Mouse (Mus musculus): ENCODE data around the gene Foxn3. TPM values are rescaled to one million over a fixed set of nuclear protein-coding genes. Genes with fewer than 3 reads are reported as not detected.

Foxn3 gene
- polyA plus RNA-seq, 1 experiment from 2014 or later = 66.4 TPM

DNA sequence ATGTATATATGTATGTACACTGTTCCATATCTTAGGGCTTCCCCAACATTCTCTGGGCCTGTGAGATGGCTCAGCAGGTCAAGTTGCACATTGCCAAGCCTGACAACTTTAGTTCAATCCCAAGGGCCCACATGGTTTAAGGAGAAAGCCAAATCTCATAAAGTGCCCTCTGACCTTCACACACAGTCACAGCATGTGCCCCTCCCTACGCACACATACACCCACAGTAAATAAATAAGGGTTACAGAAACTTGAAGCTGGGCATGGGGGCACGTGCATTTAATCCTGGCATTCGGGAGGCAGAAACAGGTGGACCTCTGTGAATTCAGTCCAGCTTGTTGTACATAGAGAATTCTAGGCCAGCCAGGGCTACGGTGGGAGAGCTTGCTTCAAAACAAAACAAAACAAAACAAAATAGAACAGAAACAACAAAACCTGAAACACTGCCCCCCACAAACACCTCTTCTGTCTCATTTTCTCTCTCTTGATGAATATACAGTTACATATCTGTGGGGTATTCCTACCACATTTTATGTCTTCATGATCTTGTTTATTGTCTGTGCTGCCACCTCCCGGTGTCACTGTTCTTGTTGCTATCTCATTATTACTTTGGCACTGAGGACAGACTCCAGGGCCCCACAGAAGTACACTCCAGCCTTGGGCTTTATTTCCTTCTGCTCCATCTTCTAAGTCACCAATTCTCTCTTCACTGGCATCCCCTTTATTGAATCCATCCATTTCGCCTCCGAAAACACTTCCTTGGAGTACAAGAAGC, 19.8 kb downstream of the Foxn3 start:
- Histone ChIP-seq H3K36me3 (ENCODE audit: control insufficient read depth, insufficient read depth, low read length) (no peaks in the 10 kb centered on the region), H3K4me2 (ENCODE audit: low read length) (no peak overlapping the region), H3K4me3 (ENCODE audit: low read depth, low read length) (no peak overlapping the region), H3K27ac (ENCODE audit: low read length) (no peak overlapping the region), H3K9ac (ENCODE audit: low read depth, low read length) (no peak overlapping the region), H3K9me3 (replicated peaks; ENCODE audit: control insufficient read depth, low read length, poor library complexity, severe bottlenecking) (no peaks in the 10 kb centered on the region; the same call in 1 of the 2 replicates), H3K4me1 (ENCODE audit: control insufficient read depth, insufficient read depth, low read length) (peaks cover 2% of the 10 kb centered on the region; the same call in 1 of the 2 replicates), H3K27me3 (ENCODE audit: control insufficient read depth, insufficient read depth, low read depth, low read length) (no peaks in the 10 kb centered on the region)
- ATAC-seq = no peak
- 96% methylated on average over 7 of the region's 7 CpGs for WGBS

DNA sequence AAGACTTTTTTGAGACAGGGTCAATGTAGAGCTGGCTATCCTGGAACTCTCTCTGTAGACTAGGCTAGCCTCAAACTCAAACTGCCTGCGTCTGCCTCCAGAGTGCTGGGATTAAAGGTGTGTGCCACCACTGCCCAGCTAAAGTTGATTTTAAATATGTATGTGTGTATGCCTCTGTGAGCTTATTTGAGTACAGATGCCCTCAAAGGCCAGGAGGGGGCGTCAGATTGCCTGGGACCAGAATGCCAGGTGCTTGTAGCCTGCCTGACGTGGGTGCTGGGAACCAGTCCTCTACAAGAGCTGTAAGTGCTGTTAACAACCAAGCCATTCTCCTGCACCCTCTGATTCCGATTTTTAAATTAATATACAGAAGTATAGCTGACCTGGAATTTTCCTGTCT, 23.2 kb downstream of the Foxn3 start:
- H3K4me2 ChIP-seq (ENCODE audit: low read length) = no peak overlapping the region
- peaks cover 5% of the 10 kb centered on the region for H3K9me3 ChIP-seq (replicated peaks; ENCODE audit: control insufficient read depth, low read length, poor library complexity, severe bottlenecking)
- no peak overlapping the region for H3K27ac ChIP-seq (ENCODE audit: low read length)
- no peaks in the 10 kb centered on the region for H3K4me1 ChIP-seq (ENCODE audit: control insufficient read depth, insufficient read depth, low read length)
- no peaks in the 10 kb centered on the region for H3K27me3 ChIP-seq (ENCODE audit: control insufficient read depth, insufficient read depth, low read depth, low read length)
- ATAC-seq = no peak
- no peaks in the 10 kb centered on the region for H3K36me3 ChIP-seq (ENCODE audit: control insufficient read depth, insufficient read depth, low read length)
- H3K9ac ChIP-seq (ENCODE audit: low read depth, low read length) = no peak overlapping the region
- 93% methylated on average over 4 of the region's 4 CpGs for WGBS
- H3K4me3 ChIP-seq (ENCODE audit: low read depth, low read length) = no peak overlapping the region

DNA sequence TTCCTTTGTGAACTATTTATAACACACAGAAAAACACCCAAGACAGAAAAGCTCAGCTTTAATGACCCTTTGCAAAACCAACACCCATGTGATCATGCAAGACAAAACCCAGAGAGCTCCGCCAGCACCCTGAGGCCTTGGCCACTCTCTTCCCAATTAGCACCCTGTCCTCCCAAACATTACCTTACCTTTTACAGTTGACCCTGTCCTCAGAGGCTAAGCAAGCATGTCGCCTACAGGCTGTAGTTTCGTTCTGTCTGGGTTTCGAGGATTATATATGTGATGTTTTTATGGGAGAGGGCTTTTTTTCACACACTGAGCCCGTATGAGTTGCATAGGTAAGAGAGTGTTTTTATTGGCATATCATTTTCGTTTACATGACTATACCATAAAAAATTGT, 26.1 kb downstream of the Foxn3 start:
- Histone ChIP-seq H3K27me3 (ENCODE audit: control insufficient read depth, insufficient read depth, low read depth, low read length) (no peaks in the 10 kb centered on the region), H3K4me3 (ENCODE audit: low read depth, low read length) (no peak overlapping the region), H3K36me3 (ENCODE audit: control insufficient read depth, insufficient read depth, low read length) (no peaks in the 10 kb centered on the region), H3K9ac (ENCODE audit: low read depth, low read length) (no peak overlapping the region), H3K27ac (ENCODE audit: low read length) (no peak overlapping the region), H3K4me2 (ENCODE audit: low read length) (no peak overlapping the region), H3K9me3 (replicated peaks; ENCODE audit: control insufficient read depth, low read length, poor library complexity, severe bottlenecking) (peaks cover 5% of the 10 kb centered on the region; the same call in 1 of the 2 replicates), H3K4me1 (ENCODE audit: control insufficient read depth, insufficient read depth, low read length) (no peaks in the 10 kb centered on the region)
- WGBS = 95% methylated on average over 6 of the region's 6 CpGs
- no peak for ATAC-seq

DNA sequence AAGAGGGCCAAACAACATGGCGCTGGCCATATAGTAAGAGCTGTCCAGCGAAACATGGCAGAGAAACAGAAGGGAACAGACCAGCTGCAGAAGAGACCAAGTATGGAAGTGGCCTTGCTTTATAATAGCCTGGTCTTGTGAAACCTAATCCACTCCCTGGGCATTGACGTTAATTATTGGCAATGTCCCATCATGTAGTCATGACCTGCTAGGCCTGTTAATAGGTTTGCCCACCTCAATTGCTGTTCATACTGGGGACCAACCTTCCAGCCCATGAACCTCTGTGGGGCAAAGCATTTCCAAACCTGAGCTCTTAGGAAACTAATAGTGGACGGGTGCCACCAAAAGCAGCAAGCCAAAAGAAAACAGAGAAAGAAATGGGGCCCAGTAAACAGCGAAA, 27.0 kb downstream of the Foxn3 start:
- Histone ChIP-seq H3K27ac (ENCODE audit: low read length) (no peak overlapping the region), H3K27me3 (ENCODE audit: control insufficient read depth, insufficient read depth, low read depth, low read length) (no peaks in the 10 kb centered on the region), H3K36me3 (ENCODE audit: control insufficient read depth, insufficient read depth, low read length) (no peaks in the 10 kb centered on the region), H3K4me3 (ENCODE audit: low read depth, low read length) (no peak overlapping the region), H3K9me3 (replicated peaks; ENCODE audit: control insufficient read depth, low read length, poor library complexity, severe bottlenecking) (peaks cover 5% of the 10 kb centered on the region; the same call in 1 of the 2 replicates), H3K9ac (ENCODE audit: low read depth, low read length) (no peak overlapping the region), H3K4me1 (ENCODE audit: control insufficient read depth, insufficient read depth, low read length) (no peaks in the 10 kb centered on the region), H3K4me2 (ENCODE audit: low read length) (no peak overlapping the region)
- over 99% methylated on average over 5 of the region's 5 CpGs for WGBS
- no peak for ATAC-seq

DNA sequence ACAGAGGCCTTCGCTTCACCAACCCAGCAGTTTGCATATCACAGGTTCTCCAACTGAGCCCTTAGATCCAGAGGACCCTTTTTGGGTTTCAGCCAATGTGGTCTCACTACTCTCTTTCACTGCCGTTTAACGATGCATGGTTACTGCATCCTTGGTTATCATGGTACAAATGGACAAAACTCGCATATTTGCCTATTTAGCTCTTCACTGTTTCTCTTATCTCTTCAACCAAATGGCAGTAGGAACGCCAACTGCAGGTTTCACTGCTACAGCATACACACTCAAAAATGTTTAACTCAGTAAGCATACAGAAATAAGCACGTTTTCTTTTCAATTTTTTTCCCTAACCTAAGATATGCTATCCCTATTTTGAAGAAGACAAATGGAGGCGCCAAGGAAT, 31.0 kb downstream of the Foxn3 start:
- Histone ChIP-seq H3K4me3 (ENCODE audit: low read depth, low read length) (no peak overlapping the region), H3K27ac (ENCODE audit: low read length) (no peak overlapping the region), H3K36me3 (ENCODE audit: control insufficient read depth, insufficient read depth, low read length) (no peaks in the 10 kb centered on the region), H3K4me2 (ENCODE audit: low read length) (no peak overlapping the region), H3K9me3 (replicated peaks; ENCODE audit: control insufficient read depth, low read length, poor library complexity, severe bottlenecking) (peaks cover 5% of the 10 kb centered on the region; the same call in 1 of the 2 replicates), H3K27me3 (ENCODE audit: control insufficient read depth, insufficient read depth, low read depth, low read length) (no peaks in the 10 kb centered on the region), H3K9ac (ENCODE audit: low read depth, low read length) (no peak overlapping the region), H3K4me1 (ENCODE audit: control insufficient read depth, insufficient read depth, low read length) (no peaks in the 10 kb centered on the region)
- 94% methylated on average over 7 of the region's 7 CpGs for WGBS
- ATAC-seq = no peak

DNA sequence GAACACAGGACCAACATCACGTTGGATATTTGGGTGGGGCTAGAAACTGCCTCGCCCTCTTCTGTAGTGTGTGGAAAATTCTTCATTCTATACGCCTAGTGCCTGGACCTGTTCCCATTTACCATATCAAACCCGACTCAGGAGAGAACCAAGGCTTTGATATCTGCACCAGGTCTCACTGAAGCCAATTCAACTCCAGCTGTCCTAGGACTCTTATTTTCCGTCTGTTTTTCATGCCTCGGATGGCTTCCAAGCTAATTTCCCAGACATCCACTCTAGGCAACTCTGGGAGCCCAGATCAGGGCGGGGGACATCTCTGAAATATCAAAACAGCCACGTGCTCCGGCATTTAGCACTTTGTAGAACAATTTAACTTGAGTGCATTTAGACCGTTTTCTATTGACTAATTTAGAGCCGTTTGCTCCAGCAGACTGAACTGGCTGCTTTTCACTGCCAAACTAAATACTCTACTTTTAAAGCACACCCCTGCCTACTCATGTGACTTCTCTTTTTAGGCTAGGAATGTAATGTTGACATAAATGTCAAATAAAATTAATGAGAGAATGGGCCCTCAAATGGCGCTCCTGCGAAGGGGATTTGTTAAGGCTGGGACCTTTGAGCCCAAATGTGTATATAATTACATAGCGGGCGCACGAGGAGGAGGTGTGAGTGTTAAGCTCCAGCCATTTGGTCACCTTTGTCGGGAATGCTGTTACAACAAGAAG, 33.5 kb downstream of the Foxn3 start:
- Histone ChIP-seq H3K27ac (ENCODE audit: low read length) (no peak overlapping the region), H3K27me3 (ENCODE audit: control insufficient read depth, insufficient read depth, low read depth, low read length) (no peaks in the 10 kb centered on the region), H3K9ac (ENCODE audit: low read depth, low read length) (no peak overlapping the region), H3K4me2 (ENCODE audit: low read length) (no peak overlapping the region), H3K36me3 (ENCODE audit: control insufficient read depth, insufficient read depth, low read length) (no peaks in the 10 kb centered on the region), H3K9me3 (replicated peaks; ENCODE audit: control insufficient read depth, low read length, poor library complexity, severe bottlenecking) (no peaks in the 10 kb centered on the region), H3K4me3 (ENCODE audit: low read depth, low read length) (no peak overlapping the region), H3K4me1 (ENCODE audit: control insufficient read depth, insufficient read depth, low read length) (no peaks in the 10 kb centered on the region)
- no peak for ATAC-seq
- WGBS = 72% methylated on average over 17 of the region's 17 CpGs

DNA sequence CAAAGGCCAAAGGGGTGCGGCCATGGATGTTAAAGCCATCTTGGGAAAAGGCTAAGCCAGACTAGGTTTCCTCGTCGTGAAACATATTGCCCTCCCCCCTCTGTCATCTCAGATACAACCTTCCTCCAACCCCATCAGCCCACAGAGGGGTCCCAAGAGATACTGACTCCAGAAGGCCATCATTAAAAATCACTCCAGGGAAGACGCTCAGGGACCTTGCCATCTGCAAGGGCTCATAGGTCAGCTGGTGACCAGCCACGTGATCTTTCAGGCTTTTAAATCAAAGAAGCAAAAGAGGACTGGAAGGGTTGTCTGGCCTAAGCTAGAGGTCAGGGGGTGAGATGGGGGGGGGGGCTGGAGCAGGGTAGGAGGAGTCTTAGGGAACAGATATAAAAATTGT, 34.4 kb downstream of the Foxn3 start:
- ATAC-seq = no peak
- Histone ChIP-seq H3K27ac (ENCODE audit: low read length) (no peak overlapping the region), H3K4me1 (ENCODE audit: control insufficient read depth, insufficient read depth, low read length) (no peaks in the 10 kb centered on the region), H3K36me3 (ENCODE audit: control insufficient read depth, insufficient read depth, low read length) (no peaks in the 10 kb centered on the region), H3K9ac (ENCODE audit: low read depth, low read length) (no peak overlapping the region), H3K27me3 (ENCODE audit: control insufficient read depth, insufficient read depth, low read depth, low read length) (no peaks in the 10 kb centered on the region), H3K4me3 (ENCODE audit: low read depth, low read length) (no peak overlapping the region), H3K9me3 (replicated peaks; ENCODE audit: control insufficient read depth, low read length, poor library complexity, severe bottlenecking) (no peaks in the 10 kb centered on the region), H3K4me2 (ENCODE audit: low read length) (no peak overlapping the region)
- 65% methylated on average over 5 of the region's 5 CpGs for WGBS

DNA sequence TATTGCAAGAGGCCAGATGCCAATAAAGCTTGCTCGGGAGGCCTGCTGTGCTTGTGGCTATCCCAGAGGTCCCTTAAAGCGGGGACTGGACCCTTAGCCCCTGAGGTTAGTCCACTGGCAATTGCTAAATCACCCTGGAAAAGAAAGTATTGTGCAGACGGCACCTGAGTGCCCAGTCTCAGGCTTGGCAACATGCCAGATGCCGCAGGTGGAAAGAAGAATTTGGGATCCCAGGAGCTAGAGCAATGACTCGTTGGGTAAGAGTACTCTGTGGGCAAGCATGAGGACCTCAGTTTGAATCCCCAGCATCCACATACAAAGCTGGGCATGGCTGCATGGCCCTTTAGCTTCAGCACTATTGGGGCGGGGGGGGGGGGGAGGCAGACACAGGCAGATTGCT, 35.9 kb downstream of the Foxn3 start:
- H3K36me3 ChIP-seq (ENCODE audit: control insufficient read depth, insufficient read depth, low read length) = no peaks in the 10 kb centered on the region
- H3K4me2 ChIP-seq (ENCODE audit: low read length) = no peak overlapping the region
- no peaks in the 10 kb centered on the region for H3K27me3 ChIP-seq (ENCODE audit: control insufficient read depth, insufficient read depth, low read depth, low read length)
- no peaks in the 10 kb centered on the region for H3K4me1 ChIP-seq (ENCODE audit: control insufficient read depth, insufficient read depth, low read length)
- H3K9ac ChIP-seq (ENCODE audit: low read depth, low read length) = no peak overlapping the region
- 74% methylated on average over 6 of the region's 6 CpGs for WGBS
- H3K9me3 ChIP-seq (replicated peaks; ENCODE audit: control insufficient read depth, low read length, poor library complexity, severe bottlenecking) = no peaks in the 10 kb centered on the region
- no peak overlapping the region for H3K4me3 ChIP-seq (ENCODE audit: low read depth, low read length)
- H3K27ac ChIP-seq (ENCODE audit: low read length) = no peak overlapping the region
- no peak for ATAC-seq

DNA sequence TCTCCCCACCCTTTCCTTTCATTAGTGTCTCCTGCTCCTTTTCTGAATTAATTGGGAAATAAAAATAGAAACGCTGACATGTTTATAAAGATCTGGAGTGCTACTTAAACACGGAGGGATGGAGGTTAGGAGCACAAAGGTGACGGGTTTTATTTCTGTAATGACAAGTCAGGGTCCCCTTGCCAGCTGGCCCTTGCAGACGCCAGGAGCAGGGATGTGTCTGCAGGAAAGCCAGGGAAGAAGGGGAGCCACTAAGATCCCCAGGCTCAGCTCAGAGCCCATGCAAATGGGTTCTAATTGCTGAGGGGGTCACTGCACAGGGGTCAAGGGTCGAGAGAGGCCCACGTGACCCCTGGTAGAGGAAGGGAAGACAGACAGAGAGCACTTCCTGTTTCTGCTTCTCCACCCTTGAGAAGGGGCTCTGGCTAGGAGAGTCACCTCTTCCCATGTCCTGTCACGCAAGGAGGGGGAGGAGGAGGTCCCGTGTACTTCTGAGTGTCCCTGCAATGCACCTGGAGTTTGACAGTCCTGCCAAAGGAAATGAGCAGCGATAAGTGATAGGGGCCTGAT, 36.7 kb downstream of the Foxn3 start:
- H3K27ac ChIP-seq (ENCODE audit: low read length) = no peak overlapping the region
- no peak overlapping the region for H3K4me2 ChIP-seq (ENCODE audit: low read length)
- no peaks in the 10 kb centered on the region for H3K4me1 ChIP-seq (ENCODE audit: control insufficient read depth, insufficient read depth, low read length)
- H3K4me3 ChIP-seq (ENCODE audit: low read depth, low read length) = no peak overlapping the region
- H3K9me3 ChIP-seq (replicated peaks; ENCODE audit: control insufficient read depth, low read length, poor library complexity, severe bottlenecking) = no peaks in the 10 kb centered on the region
- no peaks in the 10 kb centered on the region for H3K27me3 ChIP-seq (ENCODE audit: control insufficient read depth, insufficient read depth, low read depth, low read length)
- H3K36me3 ChIP-seq (ENCODE audit: control insufficient read depth, insufficient read depth, low read length) = no peaks in the 10 kb centered on the region
- H3K9ac ChIP-seq (ENCODE audit: low read depth, low read length) = no peak overlapping the region
- 63% methylated on average over 9 of the region's 9 CpGs for WGBS
- ATAC-seq = no peak

Data from midbrain, embryonic 16.5 days (tissue).